8 mouse cellular contexts compared by ENCODE assay signal in the genomic region with DNA sequence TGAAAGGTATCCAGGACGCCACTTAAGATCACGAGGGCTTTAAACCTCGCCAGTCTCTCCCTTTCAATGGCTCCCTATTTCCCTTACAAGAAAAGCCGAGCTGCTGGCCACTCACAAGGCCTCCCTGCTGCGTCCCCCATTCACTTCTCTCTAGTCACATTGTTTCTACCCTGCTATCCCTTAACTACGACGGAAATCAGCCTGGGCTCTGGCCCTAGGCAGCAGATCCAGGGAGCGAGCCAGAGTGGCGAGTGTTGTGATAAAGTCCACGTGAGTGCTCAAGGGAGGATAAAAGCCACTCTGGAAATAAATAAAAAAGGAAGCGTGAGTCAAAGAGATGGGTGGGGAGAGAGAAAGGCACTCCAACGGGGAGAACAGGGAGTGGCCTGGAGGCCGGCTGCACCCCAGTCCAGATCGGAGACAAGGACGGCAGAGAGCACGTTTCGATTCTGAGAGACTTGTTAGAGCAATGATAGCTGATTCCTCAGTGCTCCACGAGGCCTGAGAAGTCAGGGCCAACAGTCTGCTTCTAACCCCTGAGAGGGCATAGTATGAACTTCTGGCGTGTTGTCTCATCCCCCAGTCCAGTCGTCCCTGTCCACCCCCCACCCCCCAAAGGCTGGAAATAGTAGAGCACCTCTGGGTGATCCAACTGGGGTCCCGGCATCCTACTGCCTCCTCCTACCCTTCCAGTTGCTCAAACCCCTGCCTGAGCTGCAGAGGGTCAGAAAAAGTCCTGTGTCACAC.
DNase-seq lines count a peak whose midpoint lies in the region; ATAC-seq and TF ChIP-seq lines count a peak whose summit lies in the region.

No protein-coding gene starts in this region.

- no peaks in the 10 kb centered on the region for H3K9me3 ChIP-seq in embryonic facial prominence, embryonic 10.5 days
- no peaks in the 10 kb centered on the region for H3K9me3 ChIP-seq in heart, embryonic 12.5 days (replicated peaks)
- no peaks in the 10 kb centered on the region for H3K9me3 ChIP-seq in kidney, postnatal 0 days (replicated peaks; ENCODE audit: low read length)

- peak; percentile 12 to 35 for DNase-seq in left cerebral cortex, adult 18-20 months (ENCODE audit: low spot score in 2 of 2)
- no peak for DNase-seq in left cerebral cortex, postnatal 4 days
- peak; percentile 55 for DNase-seq in embryonic facial prominence, embryonic 10.5 days (ENCODE audit: low spot score)
- peak; percentile 53 for DNase-seq in kidney, postnatal 0 days (ENCODE audit: low spot score)
- peak; percentile 49 for DNase-seq in lung, postnatal 10 days
- DNase-seq in right cerebral cortex, postnatal 4 days: peak; percentile 11
- no peak for DNase-seq in spleen, postnatal 10 days (ENCODE audit: low spot score in 2 of 2)

- peak overlapping the region; percentile 32 for H3K9ac ChIP-seq in heart, embryonic 12.5 days
- 0 out of 2 replicates have a peak overlapping the region, but pooled peaks have one; percentile 32 for H3K9ac ChIP-seq in kidney, postnatal 0 days (ENCODE audit: low read depth, low read length)

- H3K27me3 ChIP-seq in embryonic facial prominence, embryonic 10.5 days (replicated peaks; ENCODE audit: low read depth, poor library complexity, severe bottlenecking): peaks cover 44% of the 10 kb centered on the region
- H3K27me3 ChIP-seq in heart, embryonic 12.5 days (replicated peaks): no peaks in the 10 kb centered on the region
- H3K27me3 ChIP-seq in kidney, postnatal 0 days (ENCODE audit: insufficient read depth, low read length): no peaks in the 10 kb centered on the region

- peak overlapping the region; percentile 58 for H3K4me3 ChIP-seq in embryonic facial prominence, embryonic 10.5 days
- H3K4me3 ChIP-seq in heart, embryonic 12.5 days: peak overlapping the region; percentile 47
- 0 out of 2 replicates have a peak overlapping the region, but pooled peaks have one; percentile 1 for H3K4me3 ChIP-seq in kidney, postnatal 0 days (replicated peaks; ENCODE audit: low read depth, low read length)

- WGBS in embryonic facial prominence, embryonic 10.5 days: 4% methylated on average over 21 of the region's 21 CpGs
- WGBS in heart, embryonic 12.5 days: under 1% methylated on average over 21 of the region's 21 CpGs
- WGBS in kidney, postnatal 0 days: 7% methylated on average over 21 of the region's 21 CpGs

- no peaks in the 10 kb centered on the region for H3K36me3 ChIP-seq in embryonic facial prominence, embryonic 10.5 days (replicated peaks)
- H3K36me3 ChIP-seq in heart, embryonic 12.5 days: no peaks in the 10 kb centered on the region
- no peaks in the 10 kb centered on the region for H3K36me3 ChIP-seq in kidney, postnatal 0 days (ENCODE audit: insufficient read depth, low read length)

- peak overlapping the region; percentile 71 for H3K4me2 ChIP-seq in heart, embryonic 12.5 days
- peak overlapping the region; percentile 62 for H3K4me2 ChIP-seq in kidney, postnatal 0 days (ENCODE audit: low read length)

- H3K27ac ChIP-seq in embryonic facial prominence, embryonic 10.5 days (replicated peaks): peak overlapping the region; percentile 76
- H3K27ac ChIP-seq in heart, embryonic 12.5 days (ENCODE audit: poor library complexity, severe bottlenecking): peak overlapping the region; percentile 79
- H3K27ac ChIP-seq in kidney, postnatal 0 days: peak overlapping the region; percentile 47

- ATAC-seq in heart, embryonic 12.5 days (ENCODE audit: insufficient number of reproducible peaks, low FRiP score): peak; percentile 57; the same call in 1 of the 2 replicates
- no peak for ATAC-seq in kidney, postnatal 0 days (replicated peaks; ENCODE audit: low FRiP score, low read depth)

- H3K4me1 ChIP-seq in embryonic facial prominence, embryonic 10.5 days: peaks cover 36% of the 10 kb centered on the region
- peaks cover 30% of the 10 kb centered on the region for H3K4me1 ChIP-seq in heart, embryonic 12.5 days (replicated peaks)
- H3K4me1 ChIP-seq in kidney, postnatal 0 days (replicated peaks; ENCODE audit: insufficient read depth, low read length): peaks cover 14% of the 10 kb centered on the region; the same call in 1 of the 2 replicates

- TF ChIP-seq CTCF in kidney, postnatal 0 days (IDR thresholded peaks at IDR 0.05; ENCODE audit: low read depth): no peak

- intact Hi-C loops in left cerebral cortex, postnatal 4 days (cut with DNase I): loop anchor here (2.0 kb wide), 1 partner anchor 85 kb away; a partner anchor contains a TSS

Comparison
In these comparisons a context has a peak if more than half of its experiments do, and no peak if none do; other contexts are left out.
1. DNase-seq: peak in left cerebral cortex, adult 18-20 months (2 of 2), embryonic facial prominence, embryonic 10.5 days (single experiment), kidney, postnatal 0 days (single experiment), lung, postnatal 10 days (single experiment) and right cerebral cortex, postnatal 4 days (single experiment); none in left cerebral cortex, postnatal 4 days (single experiment) and spleen, postnatal 10 days (0 of 2).
2. H3K4me3 ChIP-seq: peak in every context shown above with its lines; median percentile 58 in embryonic facial prominence, embryonic 10.5 days; 47 in heart, embryonic 12.5 days; 1 in kidney, postnatal 0 days.
3. Peak in every context shown above with its lines, with median percentiles within 50 percentile points of each other: H3K27ac ChIP-seq.